Mouse (Mus musculus): ENCODE measurements around the gene Zbtb9. TPM values are rescaled to one million over a fixed set of nuclear protein-coding genes. Genes with fewer than 3 reads are reported as not detected.

Zbtb9 gene
- total RNA-seq, 1 experiment: 8.2 TPM

DNA sequence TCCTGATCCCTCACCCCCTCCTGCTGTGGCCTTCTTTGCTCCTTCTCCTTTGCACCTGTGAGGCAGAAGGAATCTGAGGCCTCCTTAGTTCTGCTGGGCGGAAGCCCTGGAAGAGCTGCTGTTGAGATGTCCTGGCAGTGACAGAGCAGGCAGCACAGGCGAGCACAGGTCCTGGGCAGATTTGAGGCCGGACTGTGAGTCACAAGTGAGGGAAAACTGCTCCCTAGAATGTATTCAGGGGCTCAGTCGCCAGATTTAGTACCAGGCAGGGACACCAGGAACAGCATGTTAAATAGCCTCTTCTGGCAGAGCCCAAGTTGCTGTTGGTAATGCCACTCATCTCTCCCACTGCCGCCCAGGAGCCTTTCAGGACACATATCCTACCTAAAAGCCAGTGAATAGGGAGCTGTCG is 4.8 kb upstream of the Zbtb9 start:
- H3K27ac ChIP-seq (ENCODE audit: insufficient read depth, low read depth, low read length, poor library complexity, severe bottlenecking): no peak overlapping the region
- H3K4me3 ChIP-seq (ENCODE audit: insufficient read depth in 1 of 2, low read depth in 1 of 2, low read length in 2 of 2, poor library complexity in 1 of 2, severe bottlenecking in 1 of 2): no peak overlapping the region
- TF ChIP-seq ZC3H11A (IDR thresholded peaks at IDR 0.05; ENCODE audit: borderline replicate concordance, low read depth, low read length): no peak
- no peak for TF ChIP-seq ZNF384 (IDR thresholded peaks at IDR 0.05; ENCODE audit: low read depth, low read length)
- no peak for TF ChIP-seq CHD2 (IDR thresholded peaks at IDR 0.05; ENCODE audit: low read depth, low read length)
- no peak for TF ChIP-seq MAFK (IDR thresholded peaks at IDR 0.05; ENCODE audit: insufficient read depth, low read depth, low read length)
- TF ChIP-seq HCFC1 (IDR thresholded peaks at IDR 0.05; ENCODE audit: borderline replicate concordance, insufficient read depth, low read length): no peak
- no peaks in the 10 kb centered on the region for H3K9me3 ChIP-seq (ENCODE audit: control insufficient read depth, insufficient read depth, low read depth, low read length)
- in situ Hi-C loops (cut with MboI; ENCODE audit: low sequenced_read_pairs in 2 of 2, unreplicated experiment in 2 of 2): no loop called here
- no peak overlapping the region for H3K9ac ChIP-seq (ENCODE audit: insufficient read depth, low read depth, low read length, poor library complexity, severe bottlenecking)
- H3K4me1 ChIP-seq (ENCODE audit: control insufficient read depth in 2 of 2, insufficient read depth in 2 of 2, low read length in 2 of 2, poor library complexity in 1 of 2): peaks cover 0 to 17% of the 10 kb centered on the region in 2 experiments; a peak in 1 of 4 replicates
- no peak for DNase-seq (ENCODE audit: low read depth, low spot score)
- H3K36me3 ChIP-seq (ENCODE audit: control insufficient read depth, insufficient read depth, low read length, poor library complexity, severe bottlenecking): peaks cover 8% of the 10 kb centered on the region; the same call in 1 of the 2 replicates

DNA sequence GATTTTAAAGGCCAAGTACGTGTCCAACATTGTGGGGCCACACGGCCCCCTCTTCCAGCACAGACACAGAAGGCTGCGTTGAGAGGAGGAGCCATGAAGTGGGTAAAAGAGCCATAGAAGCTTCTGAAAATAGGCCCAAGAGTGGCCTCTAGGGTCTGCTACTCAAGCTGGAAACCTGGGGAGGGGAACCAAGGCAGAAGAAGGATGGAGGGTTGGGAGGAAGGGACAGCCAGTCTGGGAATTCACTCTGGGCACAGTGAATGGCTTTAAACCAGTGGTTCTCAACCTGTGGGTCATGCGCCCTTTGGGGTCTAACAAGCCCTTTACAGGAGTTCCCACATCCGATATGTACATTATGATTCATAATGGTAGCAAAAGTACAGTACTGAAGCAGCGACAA is 3.7 kb upstream of the Zbtb9 start:
- TF ChIP-seq ZC3H11A (IDR thresholded peaks at IDR 0.05; ENCODE audit: borderline replicate concordance, low read depth, low read length) (no peak), ZNF384 (IDR thresholded peaks at IDR 0.05; ENCODE audit: low read depth, low read length) (no peak), CHD2 (IDR thresholded peaks at IDR 0.05; ENCODE audit: low read depth, low read length) (no peak), HCFC1 (IDR thresholded peaks at IDR 0.05; ENCODE audit: borderline replicate concordance, insufficient read depth, low read length) (no peak), MAFK (IDR thresholded peaks at IDR 0.05; ENCODE audit: insufficient read depth, low read depth, low read length) (no peak)
- no peak for DNase-seq (ENCODE audit: low read depth, low spot score)
- Histone ChIP-seq H3K4me1 (ENCODE audit: control insufficient read depth in 2 of 2, insufficient read depth in 2 of 2, low read length in 2 of 2, poor library complexity in 1 of 2) (peaks cover 0 to 20% of the 10 kb centered on the region in 2 experiments; a peak in 1 of 4 replicates), H3K36me3 (ENCODE audit: control insufficient read depth, insufficient read depth, low read length, poor library complexity, severe bottlenecking) (peaks cover 8% of the 10 kb centered on the region; the same call in 1 of the 2 replicates), H3K4me3 (ENCODE audit: insufficient read depth in 1 of 2, low read depth in 1 of 2, low read length in 2 of 2, poor library complexity in 1 of 2, severe bottlenecking in 1 of 2) (no peak overlapping the region), H3K9me3 (ENCODE audit: control insufficient read depth, insufficient read depth, low read depth, low read length) (no peaks in the 10 kb centered on the region), H3K9ac (ENCODE audit: insufficient read depth, low read depth, low read length, poor library complexity, severe bottlenecking) (no peak overlapping the region), H3K27ac (ENCODE audit: insufficient read depth, low read depth, low read length, poor library complexity, severe bottlenecking) (no peak overlapping the region)
- in situ Hi-C loops (cut with MboI; ENCODE audit: low sequenced_read_pairs in 2 of 2, unreplicated experiment in 2 of 2): no loop called here

DNA sequence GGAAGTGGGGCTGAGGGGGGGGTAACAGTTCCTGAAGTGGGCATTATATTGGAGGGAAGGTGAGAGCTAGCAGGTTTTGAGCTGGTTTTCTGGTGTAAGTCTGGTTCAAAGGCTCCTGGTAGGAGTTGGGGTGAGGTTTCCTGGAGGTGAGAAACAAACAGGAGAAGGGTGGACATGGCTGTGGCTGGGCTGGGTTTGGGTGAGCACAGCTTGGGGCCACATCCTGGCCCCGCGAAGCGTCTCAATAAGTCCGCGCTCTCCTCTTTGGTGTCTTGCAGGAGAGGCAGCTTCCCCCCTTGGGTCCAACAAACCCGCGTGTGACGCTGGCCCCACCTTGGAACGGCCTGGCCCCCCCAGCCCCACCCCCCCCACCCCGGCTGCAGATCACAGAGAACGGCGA is 2.7 kb upstream of the Zbtb9 start:
- no peak for TF ChIP-seq ZNF384 (IDR thresholded peaks at IDR 0.05; ENCODE audit: low read depth, low read length)
- TF ChIP-seq CHD2 (IDR thresholded peaks at IDR 0.05; ENCODE audit: low read depth, low read length): no peak
- TF ChIP-seq HCFC1 (IDR thresholded peaks at IDR 0.05; ENCODE audit: borderline replicate concordance, insufficient read depth, low read length): no peak
- no peak for TF ChIP-seq ZC3H11A (IDR thresholded peaks at IDR 0.05; ENCODE audit: borderline replicate concordance, low read depth, low read length)
- no peak for TF ChIP-seq MAFK (IDR thresholded peaks at IDR 0.05; ENCODE audit: insufficient read depth, low read depth, low read length)
- Histone ChIP-seq H3K4me1 (ENCODE audit: control insufficient read depth in 2 of 2, insufficient read depth in 2 of 2, low read length in 2 of 2, poor library complexity in 1 of 2) (peaks cover 0 to 19% of the 10 kb centered on the region in 2 experiments; a peak in 1 of 4 replicates), H3K36me3 (ENCODE audit: control insufficient read depth, insufficient read depth, low read length, poor library complexity, severe bottlenecking) (peaks cover 11% of the 10 kb centered on the region), H3K9ac (ENCODE audit: insufficient read depth, low read depth, low read length, poor library complexity, severe bottlenecking) (no peak overlapping the region), H3K27ac (ENCODE audit: insufficient read depth, low read depth, low read length, poor library complexity, severe bottlenecking) (no peak overlapping the region), H3K9me3 (ENCODE audit: control insufficient read depth, insufficient read depth, low read depth, low read length) (no peaks in the 10 kb centered on the region), H3K4me3 (ENCODE audit: insufficient read depth in 1 of 2, low read depth in 1 of 2, low read length in 2 of 2, poor library complexity in 1 of 2, severe bottlenecking in 1 of 2) (no peak overlapping the region)
- in situ Hi-C loops (cut with MboI; ENCODE audit: low sequenced_read_pairs in 2 of 2, unreplicated experiment in 2 of 2): no loop called here
- no peak for DNase-seq (ENCODE audit: low read depth, low spot score)

DNA sequence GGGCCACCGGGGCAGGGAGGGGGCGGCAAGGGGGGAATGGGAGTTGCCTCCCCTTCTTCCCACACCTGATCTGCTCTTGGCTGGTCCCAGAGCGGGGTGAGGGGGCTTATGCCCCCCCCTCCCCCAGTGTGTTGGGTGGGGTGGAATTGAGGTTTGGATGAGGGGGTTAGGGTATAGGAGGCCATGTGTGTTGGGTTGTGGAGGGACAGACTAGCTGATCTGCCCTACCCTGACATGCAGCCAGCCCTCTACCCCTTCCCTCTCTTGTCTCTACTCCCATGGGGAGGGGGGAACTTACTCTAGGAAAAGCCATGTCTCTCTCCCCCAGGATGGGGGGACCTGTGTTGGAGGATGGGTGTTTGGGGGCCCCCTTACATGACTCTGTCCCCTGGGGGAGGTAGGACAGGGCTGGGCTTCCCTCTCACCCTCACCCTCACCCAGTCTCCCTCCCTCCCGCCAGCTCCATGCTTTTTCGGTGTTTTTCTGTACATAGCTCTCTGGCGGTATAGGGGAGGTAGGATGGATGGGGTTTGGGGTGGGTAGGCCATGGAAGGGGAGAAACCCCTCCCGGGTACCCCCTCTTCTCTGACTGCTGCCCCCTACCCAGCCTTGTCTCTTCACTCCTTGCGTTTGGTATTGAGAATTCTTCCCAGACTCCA is 1.6 kb upstream of the Zbtb9 start:
- Histone ChIP-seq H3K9ac (ENCODE audit: insufficient read depth, low read depth, low read length, poor library complexity, severe bottlenecking) (peak overlapping the region; percentile 39; the same call in 1 of the 2 replicates), H3K4me3 (ENCODE audit: insufficient read depth in 1 of 2, low read depth in 1 of 2, low read length in 2 of 2, poor library complexity in 1 of 2, severe bottlenecking in 1 of 2) (no peak overlapping the region), H3K27ac (ENCODE audit: insufficient read depth, low read depth, low read length, poor library complexity, severe bottlenecking) (no peak overlapping the region), H3K4me1 (ENCODE audit: control insufficient read depth in 2 of 2, insufficient read depth in 2 of 2, low read length in 2 of 2, poor library complexity in 1 of 2) (peaks cover 0 to 19% of the 10 kb centered on the region in 2 experiments; a peak in 1 of 4 replicates), H3K9me3 (ENCODE audit: control insufficient read depth, insufficient read depth, low read depth, low read length) (no peaks in the 10 kb centered on the region), H3K36me3 (ENCODE audit: control insufficient read depth, insufficient read depth, low read length, poor library complexity, severe bottlenecking) (peaks cover 17% of the 10 kb centered on the region)
- DNase-seq (ENCODE audit: low read depth, low spot score): no peak
- in situ Hi-C loops (cut with MboI; ENCODE audit: low sequenced_read_pairs in 2 of 2, unreplicated experiment in 2 of 2): no loop called here
- no peak for TF ChIP-seq ZNF384 (IDR thresholded peaks at IDR 0.05; ENCODE audit: low read depth, low read length)
- TF ChIP-seq MAFK (IDR thresholded peaks at IDR 0.05; ENCODE audit: insufficient read depth, low read depth, low read length): no peak
- no peak for TF ChIP-seq HCFC1 (IDR thresholded peaks at IDR 0.05; ENCODE audit: borderline replicate concordance, insufficient read depth, low read length)
- no peak for TF ChIP-seq CHD2 (IDR thresholded peaks at IDR 0.05; ENCODE audit: low read depth, low read length)
- TF ChIP-seq ZC3H11A (IDR thresholded peaks at IDR 0.05; ENCODE audit: borderline replicate concordance, low read depth, low read length): no peak

Measured in ES-E14 (cell line).